Mouse (Mus musculus): ENCODE data around the gene Adipoq.

Adipoq gene

GRCm38 (mm10) chr16:23157013-23157412, 10.7 kb downstream of the Adipoq start:
- in situ Hi-C loops (cut with MboI, MseI), result no loop called here

GRCm38 (mm10) chr16:23158292-23158691, 12.0 kb downstream of the Adipoq start:
- in situ Hi-C loops (cut with MboI, MseI), result no loop called here

- in situ Hi-C loops (cut with MboI, MseI), result no loop called here
Measured at GRCm38 (mm10) chr16:23158957-23159356, 12.6 kb downstream of the Adipoq start.

DNA sequence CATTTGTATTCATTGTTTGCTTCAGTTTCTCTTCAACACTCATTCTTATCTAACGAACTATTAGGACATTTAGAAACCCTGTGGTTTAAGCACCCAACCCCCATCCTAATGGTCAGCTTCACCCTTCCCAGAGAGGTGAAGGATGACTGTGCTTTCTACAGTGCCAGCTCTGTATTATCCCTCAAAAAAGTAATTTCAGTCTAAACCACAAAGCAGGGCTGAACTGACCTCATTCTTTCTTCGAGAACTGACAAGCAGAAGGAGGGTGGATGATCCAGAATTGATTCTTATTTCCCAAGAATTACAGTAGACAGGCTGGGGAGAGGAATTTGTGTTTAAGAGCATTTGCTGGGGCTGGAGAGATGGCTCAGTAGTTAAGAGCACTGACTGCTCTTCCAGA, 13.4 kb downstream of the Adipoq start:
- in situ Hi-C loops (cut with MboI, MseI), result no loop called here

DNA sequence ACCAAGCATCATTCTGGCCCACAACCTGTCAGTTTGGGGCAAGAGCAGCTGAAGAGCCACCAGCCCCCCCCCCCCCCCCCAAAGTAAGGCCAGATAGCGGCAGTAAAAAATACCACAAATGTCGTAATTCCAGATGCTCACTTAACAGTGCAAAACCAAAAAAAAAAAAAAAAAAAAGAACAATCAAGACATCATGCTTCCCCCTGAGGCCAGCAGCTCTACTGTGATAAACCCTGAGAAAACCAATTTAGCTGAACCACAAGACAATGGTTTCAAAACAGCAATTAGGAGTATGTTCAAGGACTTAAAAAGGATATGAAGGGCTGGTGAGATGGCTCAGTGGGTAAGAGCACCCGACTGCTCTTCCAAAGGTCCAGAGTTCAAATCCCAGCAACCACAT, 15.8 kb downstream of the Adipoq start:
- in situ Hi-C loops (cut with MboI, MseI), result no loop called here

DNA sequence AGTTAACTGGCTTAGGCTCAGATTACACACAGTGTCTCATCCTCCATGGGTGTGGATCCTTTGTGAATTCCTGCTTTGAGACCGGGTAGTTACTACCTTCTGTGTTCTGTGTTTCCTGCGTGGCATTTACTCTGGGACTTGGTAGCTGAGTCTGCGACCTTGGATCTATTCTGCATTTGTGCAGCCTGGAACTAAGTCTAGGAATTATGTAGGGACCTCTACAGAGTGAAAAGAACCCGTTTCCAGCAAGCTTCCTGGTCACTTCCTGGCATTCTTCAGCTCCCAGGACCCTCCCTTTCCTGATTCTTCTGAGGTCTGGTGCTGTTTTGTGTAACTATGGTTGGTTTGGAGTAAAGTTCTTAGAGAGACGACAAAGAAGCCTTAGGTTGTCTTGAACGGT, 18.1 kb downstream of the Adipoq start:
- in situ Hi-C loops (cut with MboI, MseI), result no loop called here

- in situ Hi-C loops (cut with MboI, MseI), result no loop called here
Measured at GRCm38 (mm10) chr16:23165441-23165840, 19.1 kb downstream of the Adipoq start.

DNA sequence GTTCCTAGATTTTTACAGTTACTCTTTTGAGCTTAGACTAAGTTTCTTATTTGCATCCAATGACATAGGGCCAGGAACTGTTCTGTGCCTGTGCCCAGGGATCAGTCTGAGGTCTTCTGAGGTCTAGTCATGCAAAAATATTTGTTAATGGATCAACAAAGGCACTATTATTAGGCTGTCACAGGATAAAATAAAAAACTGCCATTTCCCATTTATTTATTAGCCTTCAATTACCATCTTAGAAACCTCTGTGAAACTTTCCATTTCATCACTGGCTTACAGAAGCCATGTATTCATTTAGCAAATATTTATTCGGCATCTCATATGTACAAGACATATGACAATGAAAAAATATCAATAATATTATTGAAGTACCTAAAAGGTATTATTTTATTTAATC, 20.3 kb downstream of the Adipoq start:
- in situ Hi-C loops (cut with MboI, MseI), result no loop called here

DNA sequence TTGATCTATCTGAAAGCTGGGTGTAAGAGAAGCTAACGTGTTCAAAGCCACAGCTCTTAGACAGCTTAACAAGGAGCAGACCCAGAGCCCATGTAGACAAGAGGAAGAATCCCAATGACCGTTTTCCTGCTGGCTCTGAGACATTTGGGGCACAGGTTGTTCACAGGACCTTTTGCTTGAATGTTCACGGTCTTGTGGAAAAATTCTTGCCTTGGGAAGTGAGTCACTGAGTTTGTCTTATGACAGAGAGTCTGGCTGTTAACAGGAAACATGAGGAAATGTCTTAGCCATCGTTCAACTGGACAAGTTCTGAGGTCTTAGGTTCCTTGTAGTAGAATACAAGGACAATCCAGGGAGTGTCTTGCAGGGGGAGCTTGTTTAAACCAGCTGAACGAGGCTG, 20.7 kb downstream of the Adipoq start:
- in situ Hi-C loops (cut with MboI, MseI), result no loop called here

DNA sequence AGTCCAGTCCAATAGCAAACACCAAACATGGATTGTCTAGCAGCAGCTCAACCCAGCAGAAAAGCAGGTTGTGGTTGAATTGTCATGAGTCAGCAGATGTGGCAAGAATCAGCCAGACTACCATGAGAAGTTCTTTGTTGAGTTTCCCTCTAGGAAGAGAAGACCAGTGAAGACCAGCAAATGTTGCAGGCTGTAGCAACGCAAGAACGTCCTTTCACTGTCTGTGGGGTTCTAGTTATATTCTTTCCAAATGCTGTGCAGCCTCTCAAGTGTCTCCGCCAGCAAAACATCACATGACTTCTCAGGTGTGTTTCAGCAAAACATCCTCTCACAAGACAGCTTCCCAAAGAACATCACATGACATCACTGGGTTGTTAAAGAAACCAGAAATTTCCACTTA, 24.5 kb downstream of the Adipoq start:
- in situ Hi-C loops (cut with MboI, MseI), result loop anchor here in 1 of 2 experiments (10.0 kb wide), 1 partner anchor 1024 kb away; no protein-coding TSS in a partner anchor

DNA sequence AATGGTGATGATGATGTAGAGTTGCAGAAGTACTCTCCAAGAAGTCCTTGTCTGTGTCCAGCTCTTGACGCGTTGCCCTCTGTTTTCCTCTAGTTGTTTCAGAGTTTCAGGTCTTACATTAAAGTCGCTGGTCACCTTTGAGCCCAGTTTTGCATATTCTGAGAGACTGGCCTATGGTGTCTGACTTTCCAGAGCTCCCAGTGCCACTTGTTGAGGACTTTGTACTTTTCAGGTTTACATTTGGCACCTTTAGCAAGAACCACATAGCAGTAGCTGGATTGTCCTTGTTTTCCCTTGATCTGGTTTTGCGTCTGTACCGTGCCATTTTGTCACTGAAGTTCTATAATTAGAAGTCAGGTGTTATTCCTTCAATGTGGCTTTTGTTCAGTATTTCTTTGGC, 27.6 kb downstream of the Adipoq start:
- in situ Hi-C loops (cut with MboI, MseI), result loop anchor here in 1 of 2 experiments (10.0 kb wide), 1 partner anchor 1021 kb away; no protein-coding TSS in a partner anchor

DNA sequence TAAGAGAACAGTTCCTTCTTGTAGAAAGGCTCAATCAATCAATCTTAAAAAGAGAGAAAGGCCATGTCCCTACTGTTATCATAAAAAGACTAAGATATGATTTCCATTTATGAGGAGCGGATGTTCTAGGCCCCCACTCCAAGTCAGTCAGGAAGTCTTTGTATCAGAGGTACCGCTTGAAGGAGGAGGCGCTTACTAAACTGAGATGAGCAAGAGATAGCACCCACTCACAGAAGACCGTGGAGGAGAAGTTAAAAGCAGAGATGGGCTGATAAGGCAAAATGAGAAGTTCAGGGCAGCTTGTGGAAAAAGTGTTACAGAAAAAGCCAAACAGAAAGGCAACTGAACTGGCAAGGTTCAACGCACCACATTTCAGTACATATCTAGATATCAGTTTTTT, 28.5 kb downstream of the Adipoq start:
- in situ Hi-C loops (cut with MboI, MseI), result loop anchor here (5.0 to 10.0 kb wide), 4 partner anchors 48 to 1020 kb away; partner anchors contain the start of gene Rfc4 (in 1 of the 2)

DNA sequence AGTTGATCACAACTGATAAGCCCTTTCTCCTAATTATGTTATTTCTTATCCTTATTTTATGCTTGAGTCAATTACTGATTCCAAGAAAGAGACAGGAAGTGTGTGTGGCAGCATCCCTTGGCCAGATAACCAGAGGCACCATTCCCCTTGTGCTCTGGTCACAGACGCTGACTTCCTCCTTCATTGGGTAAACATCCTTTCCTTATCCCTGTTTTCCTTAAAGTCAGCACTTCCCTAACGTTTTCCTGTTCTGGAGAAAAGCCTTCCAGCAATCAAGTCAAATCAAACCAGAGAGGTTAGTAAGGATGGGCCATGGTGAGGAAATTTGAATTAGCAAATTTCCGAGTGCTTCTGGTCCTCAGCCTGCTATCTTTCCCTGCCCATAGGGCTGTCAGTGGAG, 29.6 kb downstream of the Adipoq start:
- in situ Hi-C loops (cut with MboI, MseI), result loop anchor here (5.0 to 10.0 kb wide), 4 partner anchors 49 to 1019 kb away; partner anchors contain the start of gene Rfc4 (in 1 of the 2)

- in situ Hi-C loops (cut with MboI, MseI), result loop anchor here (5.0 to 10.0 kb wide), 4 partner anchors 49 to 1017 kb away; partner anchors contain the start of gene Rfc4 (in 1 of the 2)
Measured at GRCm38 (mm10) chr16:23177856-23178255, 31.5 kb downstream of the Adipoq start.

- in situ Hi-C loops (cut with MboI, MseI), result loop anchor here (5.0 to 10.0 kb wide), 4 partner anchors 49 to 1016 kb away; partner anchors contain the start of gene Rfc4 (in 1 of the 2)
Measured at GRCm38 (mm10) chr16:23178796-23179195, 32.5 kb downstream of the Adipoq start.

DNA sequence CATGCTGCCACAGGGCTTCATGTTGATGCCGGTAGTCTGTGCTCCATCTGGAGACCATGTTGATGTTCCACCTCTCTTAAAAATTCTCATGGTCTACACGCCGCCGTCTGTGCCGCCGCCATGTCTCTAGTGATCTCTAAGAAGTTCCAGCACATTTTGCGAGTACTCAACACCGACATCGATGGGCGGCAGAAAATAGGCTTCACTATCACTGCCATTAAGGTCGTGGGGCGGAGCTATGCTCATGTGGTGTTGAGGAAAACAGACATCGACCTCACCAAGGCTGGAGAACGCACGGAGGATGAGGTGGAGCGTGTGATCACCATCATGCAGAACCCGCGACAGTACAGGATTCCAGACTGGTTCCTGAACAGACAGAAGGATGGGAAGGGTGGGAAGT, 33.1 kb downstream of the Adipoq start:
- in situ Hi-C loops (cut with MboI, MseI), result loop anchor here (5.0 to 10.0 kb wide), 4 partner anchors 48 to 1015 kb away; partner anchors contain the start of gene Rfc4 (in 1 of the 2)

DNA sequence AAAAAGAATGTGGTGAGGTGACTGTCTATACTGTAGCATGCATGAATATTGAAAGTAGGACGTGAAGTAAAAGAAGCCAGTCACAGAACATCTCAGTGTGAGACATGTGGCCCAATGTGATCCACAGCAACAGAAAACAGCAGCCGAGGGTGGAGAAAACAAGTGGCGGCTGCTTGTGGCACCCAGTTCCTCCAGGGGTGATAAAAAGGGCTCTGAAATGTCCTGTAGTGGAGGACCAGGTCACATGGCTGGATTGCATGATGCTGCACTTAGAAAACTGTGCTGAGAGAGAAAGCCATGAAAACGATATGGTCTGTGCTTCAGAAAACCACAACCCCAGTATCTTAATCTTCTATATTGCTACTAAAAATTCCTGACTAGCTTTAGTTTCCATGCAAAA, 34.7 kb downstream of the Adipoq start:
- in situ Hi-C loops (cut with MboI, MseI), result no loop called here

DNA sequence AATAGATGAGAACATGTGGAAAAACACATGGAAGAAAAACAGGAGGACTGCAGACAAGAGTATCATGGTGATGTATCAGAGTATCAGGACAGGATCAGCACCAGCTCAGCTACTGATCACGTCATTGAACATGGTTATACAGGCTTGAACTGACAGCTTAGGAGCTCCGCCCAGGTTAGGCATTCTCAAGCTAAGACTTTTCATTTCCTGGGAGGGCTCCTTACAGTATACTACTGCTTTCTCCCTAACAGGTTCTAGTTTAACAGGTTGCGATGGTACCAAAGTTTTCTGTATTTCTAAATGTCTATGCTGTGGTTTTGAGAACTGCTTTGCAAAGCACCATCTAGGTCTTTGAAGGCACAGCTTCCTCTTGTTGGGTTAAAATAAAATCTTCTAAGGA, 35.2 kb downstream of the Adipoq start:
- in situ Hi-C loops (cut with MboI, MseI), result no loop called here

GRCm38 (mm10) chr16:23181942-23182597, 35.7 kb downstream of the Adipoq start:
- in situ Hi-C loops (cut with MboI, MseI), result no loop called here

- in situ Hi-C loops (cut with MboI, MseI), result no loop called here
Measured at GRCm38 (mm10) chr16:23185824-23186223, 39.5 kb downstream of the Adipoq start.

GRCm38 (mm10) chr16:23186418-23186817, 40.1 kb downstream of the Adipoq start:
- in situ Hi-C loops (cut with MboI, MseI), result no loop called here

GRCm38 (mm10) chr16:23187983-23188382, 41.6 kb downstream of the Adipoq start:
- in situ Hi-C loops (cut with MboI, MseI), result no loop called here

GRCm38 (mm10) chr16:23189612-23190011, 43.3 kb downstream of the Adipoq start:
- in situ Hi-C loops (cut with MboI, MseI), result no loop called here
